Mouse (Mus musculus) ovary, postnatal 10 days (tissue): ENCODE measurements around the gene Ptprt.

Source experiments
- DNase-seq: peaks from one replicate; pipeline ENCODE4 v3.0.0; 2022; ENCODE audit warnings: low spot score

Gene Ptprt

GRCm38 (mm10) chr2:161944689-161945088 is 716.3 kb downstream of the Ptprt start:
- no peak for DNase-seq

DNA sequence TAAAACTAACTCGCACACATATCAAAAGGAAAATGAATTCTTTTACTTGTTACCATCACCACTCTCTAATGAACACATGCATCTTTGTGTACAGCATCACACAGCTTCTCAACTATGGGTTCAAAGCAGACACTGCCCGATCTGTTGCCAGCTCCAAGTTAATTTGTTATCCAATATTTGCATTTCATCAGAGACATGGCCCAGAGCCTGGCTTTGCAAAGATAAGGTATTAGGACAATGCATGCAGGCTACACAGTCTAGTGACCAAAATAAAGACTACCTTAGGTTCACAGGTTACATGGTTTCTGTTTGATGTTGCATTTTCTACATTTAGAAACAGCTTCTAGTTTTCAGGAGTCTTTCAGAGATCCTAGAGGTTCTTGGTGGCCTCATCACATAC is 719.0 kb downstream of the Ptprt start:
- no peak for DNase-seq

- DNase-seq, result no peak
Measured at GRCm38 (mm10) chr2:161907214-161907613, 753.7 kb downstream of the Ptprt start.

DNA sequence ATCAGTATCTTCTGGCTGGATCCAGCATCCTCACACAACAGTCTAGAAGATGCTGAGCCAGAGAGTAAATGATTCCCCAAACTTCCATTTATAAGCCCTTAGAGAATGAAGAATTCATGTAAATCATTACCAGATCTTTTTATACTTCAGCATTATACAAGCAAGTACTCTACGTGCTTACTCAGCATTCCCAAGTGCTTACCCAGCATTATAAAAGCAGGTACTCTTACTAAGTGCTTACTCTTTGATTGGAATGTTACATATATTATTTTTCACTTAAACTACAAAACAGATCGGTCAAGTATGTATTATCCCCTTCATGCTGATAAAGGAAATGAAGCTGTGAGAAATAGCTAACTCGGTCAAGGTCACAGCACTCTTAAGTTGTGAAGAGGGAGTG is 758.8 kb downstream of the Ptprt start:
- no peak for DNase-seq

DNA sequence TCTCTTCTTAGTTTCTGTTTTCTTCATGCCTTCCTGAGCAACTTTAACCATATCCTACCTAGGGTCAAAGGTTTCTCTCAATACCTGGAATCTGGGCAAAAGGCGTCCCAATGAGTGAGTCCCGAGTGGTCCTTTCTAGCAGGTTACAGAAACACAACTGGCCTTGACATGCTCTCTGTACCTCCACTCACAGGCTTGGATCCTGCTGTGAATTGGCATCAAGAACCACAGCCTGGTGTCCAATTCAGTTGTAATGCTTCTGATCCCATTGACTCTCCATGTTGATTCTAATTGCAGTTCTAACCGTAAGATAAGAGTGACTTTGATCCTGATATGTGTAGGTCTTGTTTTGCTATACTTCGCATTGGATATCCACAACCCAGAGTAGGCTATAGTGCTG is 776.5 kb downstream of the Ptprt start:
- DNase-seq, result no peak

GRCm38 (mm10) chr2:161882580-161882979 is 778.4 kb downstream of the Ptprt start:
- no peak for DNase-seq

- DNase-seq, result no peak
Measured at GRCm38 (mm10) chr2:161880941-161881340, 780.0 kb downstream of the Ptprt start.

- DNase-seq, result no peak
Measured at GRCm38 (mm10) chr2:161865231-161865630, 795.7 kb downstream of the Ptprt start.

DNA sequence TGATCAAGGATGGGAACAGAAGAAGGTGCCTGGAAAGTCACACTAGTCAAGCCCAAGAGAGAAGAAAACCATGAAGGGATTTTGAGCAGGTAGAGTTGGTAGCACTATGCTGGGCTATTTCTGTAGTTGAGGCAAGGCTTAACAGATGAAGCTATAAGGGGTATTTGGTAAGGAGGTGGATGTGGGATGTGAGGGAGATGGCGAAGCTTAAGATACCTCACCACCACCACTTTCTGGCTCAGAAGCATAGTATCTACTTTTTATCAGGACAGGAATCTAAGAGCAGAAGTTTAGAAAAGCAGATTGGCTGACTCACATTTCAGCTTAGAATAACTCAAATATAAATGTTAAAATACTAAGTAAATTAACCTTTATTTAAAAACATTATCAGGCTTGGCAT is 802.1 kb downstream of the Ptprt start:
- DNase-seq, result no peak

DNA sequence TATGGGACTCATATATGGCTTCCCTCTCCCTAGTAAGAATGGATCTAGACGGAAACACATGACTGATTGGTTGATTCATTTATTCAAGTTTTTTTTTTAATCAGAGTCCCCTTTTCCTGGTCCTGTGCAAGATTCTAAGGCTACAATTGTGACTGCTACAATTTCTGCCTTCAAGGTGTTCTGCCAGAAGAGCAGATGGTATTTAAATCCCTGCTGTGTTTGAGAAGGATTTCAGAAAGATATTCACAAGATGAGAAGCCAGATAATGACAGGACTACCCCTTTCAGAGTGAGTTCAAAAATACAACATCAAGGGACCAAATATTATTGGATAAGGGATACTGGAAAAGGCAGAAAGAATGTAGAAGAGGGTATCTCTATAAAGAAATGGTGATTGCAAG is 802.6 kb downstream of the Ptprt start:
- no peak for DNase-seq

DNA sequence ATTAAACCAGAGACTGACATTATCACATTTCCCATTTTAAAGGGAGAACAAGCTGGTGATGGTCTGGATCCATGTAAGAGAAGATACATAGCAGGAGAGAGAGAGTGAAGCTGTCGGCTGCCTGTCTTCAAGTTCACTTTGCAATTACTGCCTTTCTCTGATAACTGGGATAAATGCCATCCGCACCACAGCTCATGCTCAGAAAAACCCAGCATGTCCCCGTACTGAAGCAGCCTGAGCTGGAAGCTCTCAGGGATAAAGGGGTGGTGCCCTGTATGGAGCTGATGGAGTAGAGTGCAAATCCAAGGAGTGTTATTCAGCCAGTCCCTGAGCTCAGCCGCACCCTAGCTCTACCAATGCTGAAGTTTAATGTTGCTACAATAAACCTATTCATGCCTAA is 825.9 kb downstream of the Ptprt start:
- DNase-seq, result no peak

DNA sequence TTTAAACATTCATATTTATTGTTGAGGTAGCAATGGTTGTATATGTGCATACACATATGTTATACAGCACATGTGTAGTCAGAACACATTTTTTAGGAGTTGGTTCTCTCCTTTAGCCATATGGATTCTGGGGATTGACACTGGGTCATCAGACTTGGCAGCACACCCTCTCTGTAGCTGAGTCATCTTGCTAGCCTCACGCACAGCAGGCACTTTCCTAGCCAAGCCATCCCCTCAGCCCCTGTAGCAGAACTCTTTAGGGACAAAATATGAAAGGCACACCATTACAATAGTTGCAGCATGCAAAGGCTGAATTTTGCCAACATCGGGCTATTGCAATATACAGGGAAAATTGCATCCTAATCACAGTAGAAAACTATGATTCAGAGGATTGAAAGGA is 827.1 kb downstream of the Ptprt start:
- no peak for DNase-seq

GRCm38 (mm10) chr2:161813326-161813725 is 847.6 kb downstream of the Ptprt start:
- DNase-seq, result no peak

DNA sequence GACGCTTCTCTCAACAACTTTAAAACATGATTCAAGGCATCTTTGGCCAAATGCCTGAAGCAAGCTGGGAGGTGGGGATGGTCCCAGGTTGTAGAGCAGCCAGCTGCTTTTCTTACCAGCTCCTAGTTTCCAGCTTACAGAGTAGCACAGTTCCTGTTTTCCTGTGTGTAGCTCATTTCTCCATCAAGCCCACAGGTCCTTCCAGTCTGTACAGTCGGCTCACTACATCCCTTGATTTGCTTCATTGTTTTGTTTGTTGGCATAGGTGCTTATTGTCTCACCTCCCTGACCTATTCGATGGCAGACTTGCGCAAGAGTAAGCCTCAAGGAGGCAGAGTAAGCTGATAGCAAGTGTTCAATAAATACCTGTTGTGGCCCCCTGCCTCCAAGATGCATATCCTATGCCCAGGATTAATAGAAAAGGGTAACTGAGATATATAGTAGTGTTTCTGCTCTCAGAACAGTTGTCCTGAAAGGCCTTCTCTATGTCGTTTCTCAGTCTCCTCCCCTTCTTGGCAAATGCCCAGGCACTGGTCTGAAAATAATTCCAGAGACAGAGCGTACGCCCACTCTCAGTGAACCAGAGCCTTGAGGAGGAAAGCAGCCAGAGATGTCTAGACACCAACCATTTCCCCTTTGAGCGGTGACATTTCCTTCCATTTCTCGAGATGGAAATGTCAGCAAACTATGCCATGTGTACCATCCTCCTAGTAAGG is 852.7 kb downstream of the Ptprt start:
- no peak for DNase-seq

DNA sequence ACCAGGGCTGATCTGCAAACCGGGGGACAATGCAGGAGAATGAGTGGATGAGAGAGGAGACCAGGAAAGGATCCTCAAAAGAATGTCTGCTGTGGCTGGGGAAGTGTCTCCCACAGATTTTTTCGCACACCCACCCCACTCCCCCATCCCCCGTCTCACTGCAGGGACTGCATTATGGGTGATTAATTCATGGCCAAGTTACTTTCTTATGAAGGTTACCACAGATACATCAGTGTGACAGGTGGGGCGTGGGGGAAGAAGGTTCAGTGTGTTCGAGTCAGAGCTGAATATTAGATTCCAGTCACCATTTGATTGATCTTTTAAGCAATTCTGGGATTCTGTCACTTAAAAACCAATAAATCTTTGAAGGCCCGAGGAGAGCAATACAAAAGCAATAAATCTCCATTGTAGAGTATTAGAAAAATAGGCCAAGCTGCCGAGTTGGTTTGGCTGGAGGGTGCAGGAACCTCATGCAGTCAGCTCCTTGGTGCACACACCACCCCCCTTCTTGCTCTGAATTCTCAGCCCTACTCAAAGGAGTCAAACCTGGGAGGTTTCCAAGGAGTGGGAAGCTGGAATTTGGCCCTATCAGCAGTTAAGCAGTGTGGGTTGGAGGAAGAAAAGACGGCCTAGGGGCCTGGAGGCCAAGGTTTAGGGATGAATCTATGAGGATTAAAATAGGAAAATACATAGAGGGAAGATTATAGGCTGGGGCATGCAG is 854.5 kb downstream of the Ptprt start:
- DNase-seq, result no peak

DNA sequence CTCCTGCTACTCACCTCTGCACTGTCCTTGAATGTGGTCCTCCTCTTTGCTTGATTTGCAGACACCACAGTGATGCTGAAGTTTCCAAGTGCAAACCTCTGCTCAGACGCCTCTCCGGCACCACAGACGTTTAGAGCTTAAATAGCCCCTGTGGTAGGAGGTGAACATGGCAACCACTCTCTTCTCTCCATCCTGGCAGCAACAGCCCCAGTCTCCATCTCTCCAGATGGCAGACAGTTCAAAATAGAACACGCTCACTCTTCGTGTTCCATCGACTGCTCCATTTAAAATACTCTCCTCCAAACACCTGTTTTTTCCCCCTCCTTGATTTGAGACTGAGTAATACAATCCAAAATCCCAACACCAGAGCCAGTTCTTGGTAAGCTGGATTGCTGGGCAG is 861.0 kb downstream of the Ptprt start:
- no peak for DNase-seq

- DNase-seq, result no peak
Measured at GRCm38 (mm10) chr2:161767528-161767927, 893.4 kb downstream of the Ptprt start.

- no peak for DNase-seq
Measured at GRCm38 (mm10) chr2:161713024-161713423, 947.9 kb downstream of the Ptprt start.

- no peak for DNase-seq
Measured at GRCm38 (mm10) chr2:161709316-161709715, 951.6 kb downstream of the Ptprt start.

DNA sequence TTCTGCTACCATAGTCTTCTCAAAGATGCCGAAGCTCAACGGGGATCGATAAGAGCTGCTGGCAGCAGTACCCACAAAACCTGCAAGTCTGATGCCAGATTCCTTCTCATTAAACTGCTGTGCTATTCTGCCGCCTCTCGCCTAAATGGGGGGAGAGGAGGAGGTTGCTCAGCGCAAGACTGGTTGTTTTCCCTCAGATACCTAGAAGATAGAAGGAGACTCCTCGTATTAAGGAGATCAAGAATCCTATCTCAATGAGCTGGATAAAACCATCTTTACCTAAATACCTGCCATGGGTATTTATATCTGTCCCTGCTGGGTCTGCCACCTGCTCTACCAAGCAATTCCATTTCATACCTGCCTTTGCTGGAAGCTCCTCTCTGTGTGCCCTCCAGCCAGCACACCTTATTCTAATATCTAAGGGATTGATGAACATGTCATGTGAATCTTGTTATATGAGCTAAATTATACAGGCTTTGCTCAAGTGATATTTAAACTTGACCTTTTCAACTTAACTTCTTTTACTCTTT is 954.5 kb downstream of the Ptprt start:
- DNase-seq, result no peak

GRCm38 (mm10) chr2:161704811-161705210 is 956.1 kb downstream of the Ptprt start:
- no peak for DNase-seq

GRCm38 (mm10) chr2:161704410-161704809 is 956.5 kb downstream of the Ptprt start:
- no peak for DNase-seq

DNA sequence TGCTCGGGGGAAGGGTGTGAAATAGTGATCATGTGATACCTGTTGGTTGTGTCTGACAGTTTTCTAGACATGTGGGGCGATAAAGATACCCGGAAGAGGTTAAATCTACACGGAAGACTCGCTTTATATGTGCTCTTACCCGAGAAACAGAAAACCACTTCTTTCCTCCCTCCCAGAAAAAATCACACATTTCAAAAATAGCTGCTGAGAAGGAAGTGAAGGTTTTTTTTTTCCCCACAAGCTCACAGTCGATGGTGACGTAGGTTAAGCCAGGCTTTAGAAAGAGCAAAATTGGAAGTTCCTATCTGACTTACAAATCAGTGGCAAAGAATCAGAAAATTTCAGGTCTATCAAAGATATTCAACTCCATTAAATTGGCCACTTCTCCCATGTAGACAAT is 965.1 kb downstream of the Ptprt start:
- DNase-seq, result no peak
